Mouse (Mus musculus): ENCODE measurements around the gene Gm13305. TPM values are rescaled to one million over a fixed set of nuclear protein-coding genes. Genes with fewer than 3 reads are reported as not detected.
"Not testable (repeated sequence)": the region's sequence is repeated elsewhere in the genome, so short reads cannot be mapped to it uniquely, and the experiment has no call there.

Gene Gm13305
- 1 to 10 TPM in 1 of 2 experiments, under 1 TPM in 1; 0.87 to 2.2 TPM for total RNA-seq (2021)
- long read RNA-seq, experiment 1: 0 reads
- long read RNA-seq, experiment 2, partial matches to known transcripts: 0 of 1 reads
- long read RNA-seq, experiment 2, other reads (novel, unspliced or antisense): 1 of 1 reads

GRCm38 (mm10) chr4:42168503-42168902 lies at the start of gene Gm13305:
TSS of gene Gm13305 (minus strand) at chr4:42168603.
- not testable (repeated sequence) for DNase-seq (ENCODE audit: low spot score in 2 of 2)

GRCm38 (mm10) chr4:42184980-42185372 lies 16.6 kb upstream of the Gm13305 start:
- DNase-seq (ENCODE audit: low spot score in 2 of 2): not testable (repeated sequence)

- DNase-seq (ENCODE audit: low spot score in 2 of 2): not testable (repeated sequence)
Measured at GRCm38 (mm10) chr4:42184324-42184979, 16.0 kb upstream of the Gm13305 start.

- not testable (repeated sequence) for DNase-seq (ENCODE audit: low spot score in 2 of 2)
Measured at GRCm38 (mm10) chr4:42183234-42184197, 15.1 kb upstream of the Gm13305 start.

DNA sequence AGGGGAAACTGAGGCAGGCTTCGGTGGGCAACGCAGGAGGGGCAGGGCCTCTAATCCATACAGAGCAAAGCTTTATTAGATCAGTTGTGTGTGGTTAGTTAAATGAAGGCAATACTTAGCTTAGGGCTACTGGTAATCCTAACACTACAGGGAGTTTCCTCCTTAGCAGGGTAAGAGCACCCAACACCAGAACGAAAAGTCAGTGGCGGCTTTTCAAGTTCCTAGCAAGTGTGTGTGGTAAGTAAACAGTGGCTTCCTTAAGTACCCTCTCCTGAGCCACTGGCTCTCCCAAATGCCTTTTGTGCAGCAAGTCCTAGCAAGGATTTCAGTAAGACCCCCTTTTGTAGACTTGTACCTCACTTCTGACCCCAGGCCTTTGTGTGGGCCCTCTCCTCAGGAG lies 9.8 kb upstream of the Gm13305 start:
- DNase-seq (ENCODE audit: low spot score in 2 of 2): not testable (repeated sequence)

DNA sequence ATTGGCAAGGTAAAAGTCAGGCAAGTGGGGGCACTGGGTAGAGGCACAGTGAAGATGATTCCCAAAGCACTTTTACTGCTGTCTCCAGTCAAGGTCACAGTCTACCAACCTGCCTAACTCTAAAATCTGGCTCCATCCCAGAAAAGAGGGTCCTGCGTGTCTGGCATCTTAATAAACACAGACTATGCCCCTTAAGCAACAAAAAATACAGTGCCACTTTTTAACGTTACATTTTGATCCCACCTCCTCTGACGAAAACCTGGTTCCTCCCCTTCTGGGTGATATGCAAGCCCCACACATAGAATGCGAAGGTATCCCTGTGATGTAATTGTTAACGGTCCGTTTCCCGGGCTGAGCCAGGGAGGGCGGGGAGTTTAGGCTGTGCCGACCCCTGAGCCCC lies 15.3 kb downstream of the Gm13305 start, which contains the start of gene Gm13306:
Gene Gm13306 (plus strand): TSS at position 301 of the 400 bp plus-strand sequence.
- DNase-seq (ENCODE audit: low spot score in 2 of 2): not testable (repeated sequence)

GRCm38 (mm10) chr4:42114517-42114916 lies 53.9 kb downstream of the Gm13305 start, which contains the start of gene Gm13304:
TSS of gene Gm13304 (plus strand) at chr4:42114817.
- DNase-seq (ENCODE audit: low spot score in 2 of 2): not testable (repeated sequence)

Other genes starting within 250 kb of the Gm13305 start
- gene Gm20878, start 227.0 kb downstream of the Gm13305 start, total RNA-seq (2021): 1 to 10 TPM; 5.5 to 6.1 TPM
- under 1 TPM in 1 of 2 experiments, not detected in 1; 0.76 TPM for gene Fam205a4, start 202.5 kb downstream of the Gm13305 start, total RNA-seq (2021)
- gene Gm21093, start 133.9 kb downstream of the Gm13305 start, total RNA-seq (2021): under 1 TPM in 1 of 2 experiments, not detected in 1; 0.20 TPM
- not detected for gene Gm3893, start 77.4 kb downstream of the Gm13305 start, total RNA-seq (2021)
- gene Gm13304, start 53.8 kb downstream of the Gm13305 start, total RNA-seq (2021): 1 to 10 TPM; 6.4 to 8.1 TPM
- 1 to 10 TPM; 3.3 to 5.1 TPM for gene Gm13306, start 15.2 kb downstream of the Gm13305 start, total RNA-seq (2021)
- 1 to 10 TPM; 1.8 to 1.9 TPM for gene Gm10600, start 72.0 kb upstream of the Gm13305 start, total RNA-seq (2021)
- not detected for gene Ccl21b, start 87.2 kb upstream of the Gm13305 start, total RNA-seq (2021)
- not detected for gene Gm21953, start 125.7 kb upstream of the Gm13305 start, total RNA-seq (2021)
- gene Fam205a3, start 149.7 kb upstream of the Gm13305 start, total RNA-seq (2021): under 1 TPM in 1 of 2 experiments, not detected in 1; 0.59 TPM

Measured in adrenal gland, postnatal 4 days (tissue).